Mouse (Mus musculus) olfactory bulb, adult 2 months (tissue): Measurements from ENCODE around the gene Fam163a.

Experiments used
- CTCF ChIP-seq: fragments of 200-500 bp; IDR thresholded peaks from 2 replicates; pipeline ENCODE4 v1.5.1; 2012; ENCODE audit warnings: low read depth, mild to moderate bottlenecking, low read length, moderate library complexity; ENCODE audit not compliant: insufficient read depth
- POLR2A ChIP-seq: fragments of 200-500 bp; IDR thresholded peaks from 2 replicates; pipeline ENCODE4 v1.6.1; 2012; ENCODE audit warnings: mild to moderate bottlenecking, low read depth, low read length, moderate library complexity; ENCODE audit not compliant: insufficient read depth

- TF ChIP-seq POLR2A (no peak), CTCF (no peak)
These were observed 163.2 kb downstream of the Fam163a start for GRCm38 (mm10) chr1:156041451-156042241.
